Mouse (Mus musculus) telencephalon, adult 2 months (tissue): ENCODE data around the gene Ifit1bl1.
"Not testable (repeated sequence)": the region's sequence is repeated elsewhere in the genome, so short reads cannot be mapped to it uniquely, and the experiment has no call there.

Experiments
- DNase-seq: peaks from one replicate; pipeline ENCODE4 v3.0.0-alpha.2; 2011; ENCODE audit warnings: low read depth, low spot score

The Ifit1bl1 gene

GRCm38 (mm10) chr19:34588959-34589358, 12.8 kb downstream of the Ifit1bl1 start:
- DNase-seq: no peak

DNA sequence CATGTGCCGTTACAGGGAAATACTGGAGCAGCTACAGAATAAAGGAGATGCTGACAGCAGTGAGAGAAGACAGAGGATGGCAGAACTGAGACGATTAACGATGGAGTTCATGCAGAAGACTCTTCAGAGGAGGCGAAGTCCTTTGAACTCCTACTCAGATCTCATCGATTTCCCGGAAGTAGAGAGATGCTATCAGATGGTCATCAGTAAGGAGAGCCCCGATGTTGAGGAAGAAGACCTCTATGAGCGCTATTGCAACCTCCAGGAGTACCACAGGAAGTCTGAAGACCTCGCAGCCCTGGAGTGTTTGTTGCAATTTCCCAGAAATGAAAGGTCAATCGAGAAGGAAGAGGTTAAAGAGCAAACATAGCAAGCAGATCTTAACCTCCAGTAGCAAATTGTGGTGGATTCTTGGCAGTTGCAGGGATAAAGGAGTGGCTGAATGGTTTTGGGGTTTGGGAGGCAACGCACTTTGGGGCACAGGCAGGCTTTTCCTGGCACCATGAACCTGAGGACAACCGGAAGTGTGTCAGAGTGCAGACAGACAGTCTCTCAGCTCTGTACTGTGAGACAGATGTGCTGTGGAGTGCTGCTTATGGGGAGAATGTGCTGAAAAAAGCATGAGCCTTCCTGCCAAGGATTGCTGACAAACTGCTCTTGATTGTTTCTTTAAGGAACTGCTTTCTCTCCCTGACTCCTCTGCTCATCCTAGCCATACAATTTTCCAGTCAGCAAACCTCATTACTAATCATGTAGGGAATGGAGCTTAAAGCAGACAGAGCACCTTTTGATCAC, 13.7 kb downstream of the Ifit1bl1 start:
- peak; percentile 40 for DNase-seq

DNA sequence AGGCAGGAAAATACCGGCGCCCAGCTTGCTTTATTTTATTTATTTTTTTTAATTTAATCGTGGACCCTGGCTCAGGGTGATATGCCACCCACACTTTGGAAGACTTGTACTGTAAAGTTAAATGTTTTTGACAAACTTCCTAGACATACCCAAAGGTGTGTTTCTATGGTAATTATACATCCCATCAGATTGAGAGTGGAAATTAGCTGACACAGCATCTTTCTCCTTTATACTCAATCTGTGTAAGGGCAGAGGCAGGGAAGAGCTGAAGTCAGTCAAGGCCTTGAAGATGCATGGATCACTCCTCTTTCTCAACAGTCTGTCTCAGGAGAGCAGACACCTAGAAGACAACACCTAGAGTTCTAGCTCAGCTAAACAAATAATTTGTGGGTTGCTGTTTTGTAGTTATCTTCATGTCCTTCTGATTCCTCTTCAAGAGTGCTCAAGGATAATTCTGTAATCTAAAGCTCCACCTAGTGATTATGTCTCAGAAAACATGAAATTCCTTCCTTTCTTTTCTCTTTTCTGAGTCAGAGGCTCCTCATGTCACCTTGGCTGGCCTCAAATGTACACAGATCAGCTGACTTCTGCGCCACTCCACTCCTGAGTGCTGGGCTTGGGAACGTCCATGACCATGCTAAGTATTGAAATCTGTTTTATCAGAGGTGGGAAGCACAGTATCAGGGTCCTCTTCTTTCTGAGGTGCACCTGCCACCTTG, 15.9 kb downstream of the Ifit1bl1 start:
- DNase-seq: not testable (repeated sequence)

DNA sequence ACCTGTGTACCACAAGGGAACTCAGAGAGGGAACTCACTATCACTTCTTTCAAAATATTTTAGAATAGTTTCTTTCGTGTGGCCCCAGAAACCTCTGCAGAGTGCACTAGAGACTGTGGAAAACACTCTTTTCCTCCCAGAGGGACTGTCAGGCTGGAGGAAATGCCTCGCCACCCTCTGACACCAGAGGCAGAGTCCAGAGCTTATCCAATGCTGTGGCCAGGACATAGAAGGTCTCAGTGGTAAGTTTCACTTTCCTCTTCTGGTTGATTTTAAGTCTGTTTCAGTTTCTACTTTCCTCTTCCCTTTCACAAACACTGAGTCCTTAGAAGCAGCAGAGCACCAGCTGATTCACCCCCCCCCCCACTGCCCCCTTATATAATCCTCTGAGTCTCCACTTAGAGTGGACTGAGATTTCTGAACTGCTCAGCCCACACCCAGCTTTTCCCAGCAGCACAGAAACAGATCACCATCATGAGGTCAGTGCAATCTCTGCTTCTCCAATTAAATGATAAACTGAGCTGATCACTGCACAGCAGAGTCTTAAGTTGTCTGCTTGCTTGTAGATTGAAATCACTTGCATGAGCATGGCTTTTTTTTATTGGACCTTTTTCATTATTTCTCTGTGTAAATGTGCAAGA, 18.5 kb downstream of the Ifit1bl1 start, which contains the start of gene Ifit3:
TSS of gene Ifit3 (plus strand) at position 406 of the 641 bp plus-strand sequence.
- DNase-seq: not testable (repeated sequence)

DNA sequence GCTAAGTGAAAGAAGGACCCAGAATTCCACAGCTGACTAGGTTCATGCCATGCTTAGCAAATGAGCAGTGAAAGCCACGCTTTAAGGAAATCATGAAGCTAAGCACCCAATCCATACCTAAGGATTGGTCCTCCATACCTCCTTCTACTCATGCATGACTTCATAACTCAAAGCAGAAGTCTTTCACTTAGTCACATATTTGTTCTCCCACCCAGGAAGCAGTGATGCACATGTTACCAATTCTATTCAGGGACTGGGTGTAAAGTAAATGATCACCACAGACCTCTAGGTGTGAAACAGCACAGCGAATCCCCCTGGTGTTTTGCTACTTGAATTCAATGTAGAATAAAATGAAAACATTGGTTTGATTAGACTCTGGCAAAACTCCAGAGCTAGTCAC, 19.1 kb downstream of the Ifit1bl1 start:
- not testable (repeated sequence) for DNase-seq

- DNase-seq: no peak
Observed at GRCm38 (mm10) chr19:34577121-34577520, 24.6 kb downstream of the Ifit1bl1 start.

- DNase-seq: no peak
Observed at GRCm38 (mm10) chr19:34573650-34574049, 28.1 kb downstream of the Ifit1bl1 start.

- DNase-seq: no peak
Observed at GRCm38 (mm10) chr19:34571080-34571479, 30.7 kb downstream of the Ifit1bl1 start.

GRCm38 (mm10) chr19:34569896-34570476, 31.8 kb downstream of the Ifit1bl1 start:
- no peak for DNase-seq

DNA sequence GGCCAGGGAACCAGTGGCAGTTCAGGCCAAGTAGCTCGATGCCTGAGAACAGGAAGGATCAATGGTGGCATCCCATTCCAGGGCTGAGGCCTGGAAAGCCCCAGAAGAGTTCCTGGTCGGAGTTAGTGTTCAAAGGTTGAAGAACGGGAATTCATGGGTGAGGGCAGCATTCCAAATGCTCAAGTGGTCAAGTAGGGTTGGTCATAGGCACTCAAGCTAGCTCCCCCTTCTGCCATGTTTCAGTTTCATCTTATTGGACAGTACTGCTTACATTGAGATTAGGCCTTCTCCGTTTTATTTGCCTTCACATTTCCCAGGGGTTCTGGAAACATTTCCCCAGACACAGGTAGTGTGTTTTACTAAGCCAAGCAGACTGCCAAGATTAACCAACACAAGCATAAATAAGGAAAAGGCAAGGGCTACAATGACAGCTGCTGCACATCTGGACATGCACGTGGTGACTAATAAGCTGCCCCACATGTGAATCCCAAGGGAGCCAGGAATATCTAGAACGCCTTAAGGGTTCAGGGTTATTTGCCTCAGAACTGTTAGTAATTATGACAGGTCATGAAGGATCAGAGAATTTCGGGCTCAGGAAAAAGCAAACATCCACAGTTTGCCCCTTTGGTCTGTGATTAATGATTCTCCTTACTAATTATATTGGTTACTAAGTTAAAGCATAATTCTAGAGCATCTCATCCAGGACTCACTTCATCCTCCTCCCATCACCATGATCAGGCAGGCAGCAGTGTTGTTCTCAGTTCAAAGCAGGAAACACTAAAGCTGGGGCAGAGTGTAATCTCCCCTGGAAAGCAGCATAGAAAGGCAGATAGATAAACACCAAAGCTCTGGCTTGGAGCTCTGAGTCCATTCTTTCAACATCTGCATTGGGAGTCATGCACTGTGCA, 32.5 kb downstream of the Ifit1bl1 start:
- no peak for DNase-seq

DNA sequence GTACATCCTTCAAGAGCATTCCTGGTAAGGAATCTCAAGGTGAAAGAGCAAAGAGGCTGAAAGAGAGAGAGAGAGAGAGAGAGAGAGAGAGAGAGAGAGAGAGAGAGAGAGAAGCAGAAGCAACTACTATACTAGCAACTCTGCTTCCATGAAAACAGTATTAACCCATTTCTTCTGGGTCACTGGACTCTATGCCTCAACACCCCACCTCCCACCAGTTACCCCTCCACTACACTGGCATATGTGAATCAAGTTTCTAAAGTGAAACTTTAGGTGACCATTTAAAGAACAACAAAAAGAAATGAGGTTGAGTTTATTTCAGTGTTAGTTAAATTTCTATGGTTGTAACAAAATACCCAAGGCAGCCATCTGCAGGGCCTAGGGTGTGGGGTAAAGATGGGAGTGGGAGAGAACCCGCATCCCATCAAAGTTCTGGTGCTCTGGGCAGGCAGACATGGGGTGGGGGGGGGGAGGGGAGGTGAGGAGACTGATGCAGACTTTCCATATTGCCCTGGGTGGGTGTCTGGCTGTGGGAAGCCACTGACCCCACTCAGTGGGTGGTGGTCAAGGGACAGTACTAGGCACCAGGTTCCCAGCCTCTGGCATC, 35.5 kb downstream of the Ifit1bl1 start:
- no peak for DNase-seq

DNA sequence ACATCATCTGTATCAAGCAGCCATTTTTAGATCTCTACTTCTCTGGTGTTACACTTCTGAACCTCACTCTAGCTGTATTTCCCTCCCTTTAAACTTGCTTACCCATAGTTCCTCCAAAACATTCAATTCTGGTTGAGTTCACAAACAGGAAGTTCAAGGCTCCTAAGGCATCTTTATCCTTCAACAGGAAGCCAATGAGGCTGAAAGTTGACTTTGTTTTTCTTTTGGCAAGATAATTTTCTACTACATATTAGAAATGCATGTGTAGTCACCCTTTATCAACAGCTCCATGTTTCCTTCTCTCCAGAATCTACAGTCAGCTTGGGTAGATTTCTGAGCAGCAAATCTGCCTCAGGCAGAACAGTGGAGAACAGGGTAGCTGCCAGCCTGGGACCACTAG, 39.2 kb downstream of the Ifit1bl1 start:
- no peak for DNase-seq

GRCm38 (mm10) chr19:34556621-34557020, 45.1 kb downstream of the Ifit1bl1 start:
- DNase-seq: no peak

DNA sequence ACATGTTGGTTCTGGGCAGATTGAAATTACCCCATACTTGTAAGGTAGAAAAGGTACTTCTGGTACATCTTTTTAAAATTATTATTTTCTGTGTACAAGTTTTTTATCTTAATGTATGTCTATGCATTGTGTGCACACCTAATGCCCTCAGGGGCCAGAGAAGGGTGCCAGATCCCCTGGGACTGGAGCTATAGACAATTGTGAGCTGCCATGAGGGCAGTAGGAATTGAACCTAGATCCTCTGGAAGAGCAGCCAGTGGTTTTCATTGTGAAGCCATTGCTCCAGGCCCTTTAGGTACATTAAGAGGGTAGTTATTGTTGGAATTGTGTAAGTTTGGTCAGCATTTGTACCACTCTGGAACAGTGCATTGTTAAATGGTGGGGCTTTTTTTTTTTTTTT, 47.7 kb downstream of the Ifit1bl1 start:
- no peak for DNase-seq

DNA sequence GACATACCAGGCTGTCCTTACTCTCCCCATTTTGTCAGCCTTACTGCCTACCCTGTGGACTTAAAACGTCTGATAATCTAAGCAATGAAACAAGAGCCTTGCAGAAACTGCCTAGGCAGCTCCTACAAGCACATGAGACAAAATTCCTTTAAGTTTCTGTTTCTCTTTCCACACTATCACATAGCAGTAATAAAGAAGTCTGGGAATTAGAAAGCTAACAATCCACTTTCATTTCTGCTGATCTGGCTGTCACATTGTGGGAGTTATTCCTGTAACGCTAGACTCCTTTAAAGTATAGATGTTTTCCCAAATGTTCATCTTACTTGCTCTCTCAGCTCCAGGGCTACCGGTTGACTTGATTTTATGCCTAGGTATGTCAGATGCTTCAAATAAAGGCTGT, 48.2 kb downstream of the Ifit1bl1 start:
- DNase-seq: no peak

GRCm38 (mm10) chr19:34553021-34553420, 48.7 kb downstream of the Ifit1bl1 start:
- DNase-seq: no peak

GRCm38 (mm10) chr19:34551981-34552380, 49.8 kb downstream of the Ifit1bl1 start:
- DNase-seq: no peak

- peak; percentile 84 for DNase-seq
Observed at GRCm38 (mm10) chr19:34550534-34551223, 51.1 kb downstream of the Ifit1bl1 start, which contains the start of gene Ifit2. Gene Ifit2 (plus strand): TSS chr19:34550694.

GRCm38 (mm10) chr19:34550205-34550533, 51.6 kb downstream of the Ifit1bl1 start:
- no peak for DNase-seq

GRCm38 (mm10) chr19:34547976-34548375, 53.8 kb downstream of the Ifit1bl1 start:
- DNase-seq: no peak
